Mouse (Mus musculus): ENCODE results near the gene H2afx. TPM values are rescaled to one million over a fixed set of nuclear protein-coding genes. Genes with fewer than 3 reads are reported as not detected.

The H2afx gene
- polyA plus RNA-seq, 2 experiments, result 256 to 311 TPM

GRCm38 (mm10) chr9:44313476-44314256 is 20.8 kb upstream of the H2afx start:
- peaks cover 55% of the 10 kb centered on the region for H3K36me3 ChIP-seq (ENCODE audit: control insufficient read depth, insufficient read depth, low read length)
- no peaks in the 10 kb centered on the region for H3K9me3 ChIP-seq (ENCODE audit: control insufficient read depth, low read length)
- H3K4me1 ChIP-seq (ENCODE audit: control insufficient read depth, insufficient read depth, low read length), result peaks cover 4% of the 10 kb centered on the region
- DNase-seq (ENCODE audit: low spot score), result no peak
- no peak overlapping the region for H3K27ac ChIP-seq (replicated peaks; ENCODE audit: low read depth, low read length)
- no peaks in the 10 kb centered on the region for H3K27me3 ChIP-seq (ENCODE audit: control insufficient read depth, insufficient read depth, low read length)
- no peak overlapping the region for H3K4me2 ChIP-seq (replicated peaks; ENCODE audit: low read depth, low read length, severe bottlenecking)
- WGBS, result 79% methylated on average over 19 of the region's 19 CpGs
- no peak for ATAC-seq (ENCODE audit: low FRiP score, low read depth)
- no peak for TF ChIP-seq POLR2A (IDR thresholded peaks at IDR 0.05; ENCODE audit: borderline replicate concordance, extremely low read depth, insufficient read depth, insufficient read length)
- no peak overlapping the region for H3K4me3 ChIP-seq (replicated peaks; ENCODE audit: low read length)
- no peak overlapping the region for H3K9ac ChIP-seq (ENCODE audit: low read depth, low read length, severe bottlenecking)

GRCm38 (mm10) chr9:44314257-44314547 is 20.3 kb upstream of the H2afx start:
- 75% methylated on average over 4 of the region's 4 CpGs for WGBS
- DNase-seq (ENCODE audit: low spot score), result no peak
- Histone ChIP-seq H3K27me3 (ENCODE audit: control insufficient read depth, insufficient read depth, low read length) (no peaks in the 10 kb centered on the region), H3K4me3 (replicated peaks; ENCODE audit: low read length) (no peak overlapping the region), H3K9ac (ENCODE audit: low read depth, low read length, severe bottlenecking) (no peak overlapping the region), H3K36me3 (ENCODE audit: control insufficient read depth, insufficient read depth, low read length) (peaks cover 55% of the 10 kb centered on the region), H3K27ac (replicated peaks; ENCODE audit: low read depth, low read length) (no peak overlapping the region), H3K4me2 (replicated peaks; ENCODE audit: low read depth, low read length, severe bottlenecking) (no peak overlapping the region), H3K4me1 (ENCODE audit: control insufficient read depth, insufficient read depth, low read length) (peaks cover 10% of the 10 kb centered on the region), H3K9me3 (ENCODE audit: control insufficient read depth, low read length) (no peaks in the 10 kb centered on the region)
- no peak for ATAC-seq (ENCODE audit: low FRiP score, low read depth)
- no peak for TF ChIP-seq POLR2A (IDR thresholded peaks at IDR 0.05; ENCODE audit: borderline replicate concordance, extremely low read depth, insufficient read depth, insufficient read length)

- ATAC-seq (ENCODE audit: low FRiP score, low read depth) (no peak), DNase-seq (ENCODE audit: low spot score) (no peak)
- Histone ChIP-seq H3K36me3 (ENCODE audit: control insufficient read depth, insufficient read depth, low read length) (peaks cover 54% of the 10 kb centered on the region), H3K4me3 (replicated peaks; ENCODE audit: low read length) (no peak overlapping the region), H3K9ac (ENCODE audit: low read depth, low read length, severe bottlenecking) (no peak overlapping the region), H3K9me3 (ENCODE audit: control insufficient read depth, low read length) (no peaks in the 10 kb centered on the region), H3K4me1 (ENCODE audit: control insufficient read depth, insufficient read depth, low read length) (peaks cover 13% of the 10 kb centered on the region), H3K27ac (replicated peaks; ENCODE audit: low read depth, low read length) (no peak overlapping the region), H3K27me3 (ENCODE audit: control insufficient read depth, insufficient read depth, low read length) (no peaks in the 10 kb centered on the region), H3K4me2 (replicated peaks; ENCODE audit: low read depth, low read length, severe bottlenecking) (no peak overlapping the region)
- TF ChIP-seq POLR2A (IDR thresholded peaks at IDR 0.05; ENCODE audit: borderline replicate concordance, extremely low read depth, insufficient read depth, insufficient read length), result no peak
- 90% methylated on average over 18 of the region's 18 CpGs for WGBS
These were observed 19.6 kb upstream of the H2afx start for GRCm38 (mm10) chr9:44314910-44315309.

- H3K4me3 ChIP-seq (replicated peaks; ENCODE audit: low read length), result no peak overlapping the region
- no peak overlapping the region for H3K27ac ChIP-seq (replicated peaks; ENCODE audit: low read depth, low read length)
- 72% methylated on average over 4 of the region's 4 CpGs for WGBS
- no peaks in the 10 kb centered on the region for H3K27me3 ChIP-seq (ENCODE audit: control insufficient read depth, insufficient read depth, low read length)
- ATAC-seq (ENCODE audit: low FRiP score, low read depth) (no peak), DNase-seq (ENCODE audit: low spot score) (no peak)
- no peak overlapping the region for H3K4me2 ChIP-seq (replicated peaks; ENCODE audit: low read depth, low read length, severe bottlenecking)
- TF ChIP-seq POLR2A (IDR thresholded peaks at IDR 0.05; ENCODE audit: borderline replicate concordance, extremely low read depth, insufficient read depth, insufficient read length), result no peak
- H3K4me1 ChIP-seq (ENCODE audit: control insufficient read depth, insufficient read depth, low read length), result peaks cover 16% of the 10 kb centered on the region
- no peaks in the 10 kb centered on the region for H3K9me3 ChIP-seq (ENCODE audit: control insufficient read depth, low read length)
- no peak overlapping the region for H3K9ac ChIP-seq (ENCODE audit: low read depth, low read length, severe bottlenecking)
- peaks cover 39% of the 10 kb centered on the region for H3K36me3 ChIP-seq (ENCODE audit: control insufficient read depth, insufficient read depth, low read length)
These were observed 17.0 kb upstream of the H2afx start for GRCm38 (mm10) chr9:44317452-44317851.

- H3K36me3 ChIP-seq (ENCODE audit: control insufficient read depth, insufficient read depth, low read length), result peaks cover 34% of the 10 kb centered on the region
- H3K4me2 ChIP-seq (replicated peaks; ENCODE audit: low read depth, low read length, severe bottlenecking), result peak overlapping the region; percentile 93; the same call in 1 of the 2 replicates
- H3K27me3 ChIP-seq (ENCODE audit: control insufficient read depth, insufficient read depth, low read length), result no peaks in the 10 kb centered on the region
- no peak overlapping the region for H3K27ac ChIP-seq (replicated peaks; ENCODE audit: low read depth, low read length)
- DNase-seq (ENCODE audit: low spot score) (no peak), ATAC-seq (ENCODE audit: low FRiP score, low read depth) (no peak)
- H3K9ac ChIP-seq (ENCODE audit: low read depth, low read length, severe bottlenecking), result no peak overlapping the region
- TF ChIP-seq POLR2A (IDR thresholded peaks at IDR 0.05; ENCODE audit: borderline replicate concordance, extremely low read depth, insufficient read depth, insufficient read length), result no peak
- WGBS, result 69% methylated on average over 5 of the region's 5 CpGs
- peaks cover 16% of the 10 kb centered on the region for H3K4me1 ChIP-seq (ENCODE audit: control insufficient read depth, insufficient read depth, low read length)
- H3K4me3 ChIP-seq (replicated peaks; ENCODE audit: low read length), result peak overlapping the region; percentile 89; the same call in 1 of the 2 replicates
- no peaks in the 10 kb centered on the region for H3K9me3 ChIP-seq (ENCODE audit: control insufficient read depth, low read length)
These were observed 16.2 kb upstream of the H2afx start for GRCm38 (mm10) chr9:44318076-44318825.
